Mouse (Mus musculus) thymus, postnatal 14 days (tissue): ENCODE data around the gene Paics.

ENCODE experiments used
- DNase-seq: peaks from one replicate; pipeline ENCODE4 v3.0.0; 2021

Gene Paics

DNA sequence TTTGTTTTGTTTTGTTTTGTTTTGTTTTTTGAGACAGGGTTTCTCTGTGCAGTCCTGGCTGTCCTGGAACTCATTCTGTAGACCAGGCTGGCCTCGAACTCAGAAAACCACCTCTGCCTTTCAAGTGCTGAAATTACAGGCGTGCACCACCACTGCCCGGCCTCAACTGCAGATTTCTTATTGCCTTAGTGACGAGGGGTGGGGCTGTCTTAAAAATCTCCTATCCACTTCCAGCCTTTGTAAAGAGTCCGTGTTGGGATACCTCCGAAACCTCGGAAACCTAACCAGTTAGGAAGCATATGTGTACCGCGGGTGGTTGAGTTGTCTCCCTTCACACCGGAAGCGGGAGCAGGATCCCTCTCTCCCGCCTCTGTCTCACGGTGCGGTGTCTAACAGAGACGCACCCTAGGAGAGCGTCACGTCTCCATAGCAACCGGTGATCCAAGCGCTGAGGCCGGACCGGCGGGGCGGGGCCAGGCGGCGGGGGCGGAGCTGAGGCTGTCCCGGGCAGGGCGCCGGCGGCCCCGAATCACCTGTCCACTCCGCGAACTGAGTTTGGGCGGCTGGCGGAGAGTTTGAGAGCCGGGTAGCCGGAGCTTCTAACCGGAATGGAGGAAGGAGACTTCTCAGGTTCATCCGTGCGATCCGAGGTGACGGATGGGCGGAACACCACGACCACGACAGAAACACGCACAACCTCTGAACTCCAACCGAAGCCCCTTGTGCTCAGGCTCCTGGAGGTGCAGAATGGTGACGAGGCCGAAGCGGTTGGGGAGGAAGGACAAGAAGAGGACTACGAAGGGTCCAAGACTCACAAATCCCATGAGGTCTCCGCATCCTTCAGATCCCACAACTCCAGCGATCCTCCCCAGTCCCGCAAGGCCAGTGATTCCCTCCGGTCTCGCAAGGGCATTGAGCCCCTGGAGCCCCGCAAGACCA lies 64.7 kb downstream of the Paics start, which contains the start of gene Thegl:
Gene Thegl (plus strand): TSS at position 480 of the 939 bp plus-strand sequence.
- peak; percentile 68 for DNase-seq
